Mouse (Mus musculus) cortical plate, adult 2 months (tissue): ENCODE measurements around the gene Ptgs2.

Experiments
- CTCF ChIP-seq: fragments of 200-500 bp; IDR thresholded peaks from 2 replicates; pipeline ENCODE4 v1.5.1; 2011; ENCODE audit warnings: mild to moderate bottlenecking, control low read depth, low read length; ENCODE audit not compliant: insufficient read depth; ENCODE audit errors: extremely low read depth
- POLR2A ChIP-seq: fragments of 200-500 bp; IDR thresholded peaks from 2 replicates; pipeline ENCODE4 v1.6.1; 2011; ENCODE audit warnings: mild to moderate bottlenecking, low read length, control low read depth; ENCODE audit not compliant: insufficient read depth; ENCODE audit errors: extremely low read depth

DNA sequence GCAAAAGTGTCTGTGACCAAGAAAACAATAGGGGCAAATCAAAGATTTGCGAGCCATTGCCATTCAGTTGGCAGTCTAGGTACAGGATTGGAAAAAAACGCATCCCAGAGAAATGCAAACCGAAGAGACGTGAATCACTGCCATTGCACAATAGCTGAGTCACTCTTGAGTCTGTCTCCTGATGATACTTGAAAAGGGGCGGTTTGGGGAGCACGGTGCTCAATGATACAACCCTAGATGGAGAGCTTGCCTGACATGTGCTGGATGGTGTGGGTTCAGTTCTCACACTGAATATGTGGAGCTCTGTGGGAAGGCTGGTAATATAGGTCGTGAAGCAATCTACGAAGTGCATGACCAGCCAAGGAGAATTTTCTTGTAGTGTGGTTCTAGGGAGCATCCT is 45.2 kb downstream of the Ptgs2 start:
- TF ChIP-seq CTCF (no peak), POLR2A (no peak)
